Mouse (Mus musculus): ENCODE results near the gene Fbxl15. TPM values are rescaled to one million over a fixed set of nuclear protein-coding genes. Genes with fewer than 3 reads are reported as not detected.
A peak's percentile ranks its signal among the peaks of the same experiment; 100 is the strongest.

Gene Fbxl15
- total RNA-seq, 4 experiments from 2014 or later, result 23.7 to 27.6 (median 25.1) TPM

DNA sequence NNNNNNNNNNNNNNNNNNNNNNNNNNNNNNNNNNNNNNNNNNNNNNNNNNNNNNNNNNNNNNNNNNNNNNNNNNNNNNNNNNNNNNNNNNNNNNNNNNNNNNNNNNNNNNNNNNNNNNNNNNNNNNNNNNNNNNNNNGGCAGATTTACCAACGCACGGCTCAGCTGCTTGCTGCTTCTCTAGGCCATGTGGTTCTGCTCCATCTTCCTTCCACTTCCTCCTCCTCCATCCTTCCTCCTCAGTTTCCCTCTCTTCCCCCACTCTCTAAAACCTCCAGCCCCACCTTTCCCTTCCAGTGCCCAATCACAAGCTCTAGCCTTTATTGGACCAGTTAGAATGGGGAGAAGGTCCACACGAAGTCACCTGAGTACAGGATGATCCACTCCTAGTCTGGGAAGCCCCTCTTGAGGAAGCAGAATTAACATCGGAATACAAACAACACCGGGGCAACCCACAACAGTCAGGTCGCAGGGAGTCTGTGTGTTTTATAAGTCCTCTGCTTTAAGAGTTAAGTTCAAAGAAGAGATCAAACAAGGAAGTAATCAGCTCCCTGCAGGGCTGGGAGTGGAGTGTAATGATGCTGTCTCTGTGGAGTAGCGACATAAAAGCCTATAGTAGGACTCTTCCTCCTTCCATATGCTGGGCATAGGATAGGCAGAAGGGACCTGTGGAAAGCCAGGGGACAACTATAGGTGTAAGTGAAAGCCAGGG is 16.9 kb downstream of the Fbxl15 start:
- DNase-seq (ENCODE audit: low spot score in 2 of 2), result no peak

GRCm38 (mm10) chr19:46347146-46347545 is 19.2 kb downstream of the Fbxl15 start:
- no peak for DNase-seq (ENCODE audit: low spot score in 2 of 2)

GRCm38 (mm10) chr19:46347936-46348668 is 20.1 kb downstream of the Fbxl15 start:
- DNase-seq (ENCODE audit: low spot score in 2 of 2), result no peak

DNA sequence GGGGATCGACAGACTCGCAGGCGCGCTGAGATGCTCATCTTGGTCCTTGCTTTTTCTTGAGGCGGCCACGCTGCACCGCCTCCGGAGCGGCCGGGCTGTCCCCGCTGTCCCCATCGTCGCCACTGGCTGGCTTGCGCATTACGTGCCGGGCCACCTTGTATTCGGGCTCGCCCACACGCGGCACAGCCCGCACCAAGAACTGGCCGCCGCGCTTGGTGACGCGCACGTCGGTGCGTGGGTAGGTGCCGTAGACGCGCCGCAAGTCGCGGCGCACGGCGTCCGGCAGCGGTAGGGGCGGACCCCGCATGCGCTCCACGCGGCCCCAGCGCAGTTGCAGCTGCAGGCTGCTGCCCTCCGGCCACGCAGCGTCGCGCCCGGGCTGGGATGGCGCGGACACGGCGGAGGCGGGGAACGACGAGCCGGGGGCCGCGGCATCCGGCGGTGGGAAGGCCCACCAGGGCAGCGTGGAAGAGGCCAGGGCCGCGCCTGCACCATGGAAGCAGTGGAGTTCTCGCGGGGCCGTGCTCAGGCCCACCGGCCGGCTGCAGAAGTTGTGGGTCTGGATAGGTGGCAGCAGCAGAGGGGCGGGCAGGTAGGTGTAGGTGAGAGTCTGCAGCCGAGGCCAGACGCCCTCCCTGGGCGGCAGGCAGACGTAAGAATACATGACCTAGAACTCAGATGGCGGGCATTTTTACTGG is 20.9 kb downstream of the Fbxl15 start:
- peak; percentile 75 to 95 for DNase-seq (ENCODE audit: low spot score in 2 of 2)

DNA sequence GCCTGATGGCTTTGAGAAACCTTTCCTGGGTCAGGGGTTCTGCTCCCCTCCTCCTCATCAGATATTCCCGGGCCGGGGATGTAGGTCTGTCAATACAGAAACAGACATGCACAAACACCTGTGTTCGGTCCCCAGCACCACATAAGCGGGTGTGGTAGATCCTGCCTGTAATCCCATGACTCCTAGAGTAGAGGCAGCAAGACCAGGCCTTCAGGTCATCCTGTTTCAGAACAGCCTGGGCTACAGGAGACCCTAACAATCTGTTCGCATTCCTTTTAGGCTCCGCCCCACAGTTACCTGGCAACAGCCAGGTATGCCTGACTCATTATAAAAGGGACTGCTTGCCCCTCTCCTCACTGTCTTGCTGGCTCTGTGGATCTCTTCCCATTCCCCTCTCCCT is 21.6 kb downstream of the Fbxl15 start:
- no peak for DNase-seq (ENCODE audit: low spot score in 2 of 2)

DNA sequence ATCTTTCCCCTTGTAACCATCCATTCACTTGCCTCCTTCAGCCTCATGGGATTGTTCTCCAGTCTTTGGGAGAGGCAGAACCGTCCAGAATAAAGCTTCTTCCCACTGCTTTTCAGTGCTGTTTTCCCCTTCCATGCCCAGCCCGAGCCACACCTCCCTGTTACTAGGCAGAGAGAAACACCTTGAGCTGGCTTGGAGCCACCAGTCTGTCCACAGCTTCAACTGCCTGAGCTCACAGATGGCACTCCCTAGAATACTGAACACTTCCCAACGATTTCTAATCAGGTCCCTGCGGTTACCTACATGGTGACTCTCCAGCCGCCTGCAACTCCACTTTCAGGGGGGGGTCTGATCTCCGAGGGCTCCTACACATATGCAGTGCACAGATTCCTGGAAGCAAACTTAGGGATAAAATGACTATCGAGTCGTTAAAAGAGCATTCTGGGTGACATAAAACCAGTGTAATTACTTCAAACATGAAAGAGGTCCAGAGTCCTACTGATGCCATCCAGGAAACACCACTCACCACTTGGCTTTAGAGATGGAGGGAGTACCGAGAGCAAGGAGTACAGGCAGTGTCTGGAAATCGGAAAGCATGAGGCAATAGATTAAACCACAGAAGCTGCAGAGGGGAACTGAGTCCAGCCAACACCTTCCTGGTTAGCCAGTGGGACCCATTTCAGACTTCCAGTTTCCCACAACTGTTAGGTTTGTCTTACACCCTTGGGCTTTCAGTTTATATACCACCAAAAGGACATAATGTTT is 22.4 kb downstream of the Fbxl15 start, which contains the start of gene 2310034G01Rik:
Gene 2310034G01Rik, minus strand, starts transcription at position 135 of the 765 bp plus-strand sequence.
- DNase-seq (ENCODE audit: low spot score in 2 of 2), result no peak

DNA sequence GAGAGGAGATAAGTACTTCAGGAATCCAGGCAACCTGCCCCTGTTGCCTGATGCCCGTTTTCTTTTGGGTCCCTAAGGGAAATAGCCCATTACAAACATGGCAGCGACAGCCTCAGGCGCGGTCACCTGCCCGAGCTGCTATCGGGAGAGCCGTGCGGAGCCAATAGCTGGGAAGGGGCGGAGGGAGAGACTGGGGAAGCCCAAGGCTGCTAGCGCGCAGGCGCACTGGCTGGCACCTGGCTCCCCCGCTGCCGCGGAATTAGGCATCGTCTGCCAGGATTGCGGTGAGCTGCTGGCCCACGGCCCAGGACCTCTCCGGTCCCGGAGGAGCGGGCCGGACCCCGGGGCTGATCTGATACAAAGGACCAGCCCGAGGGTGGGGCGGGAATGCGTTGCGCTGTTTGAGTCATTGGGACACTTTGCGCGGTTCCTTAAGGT is 28.7 kb downstream of the Fbxl15 start:
- DNase-seq (ENCODE audit: low spot score in 2 of 2), result peak; percentile 76 to 92

DNA sequence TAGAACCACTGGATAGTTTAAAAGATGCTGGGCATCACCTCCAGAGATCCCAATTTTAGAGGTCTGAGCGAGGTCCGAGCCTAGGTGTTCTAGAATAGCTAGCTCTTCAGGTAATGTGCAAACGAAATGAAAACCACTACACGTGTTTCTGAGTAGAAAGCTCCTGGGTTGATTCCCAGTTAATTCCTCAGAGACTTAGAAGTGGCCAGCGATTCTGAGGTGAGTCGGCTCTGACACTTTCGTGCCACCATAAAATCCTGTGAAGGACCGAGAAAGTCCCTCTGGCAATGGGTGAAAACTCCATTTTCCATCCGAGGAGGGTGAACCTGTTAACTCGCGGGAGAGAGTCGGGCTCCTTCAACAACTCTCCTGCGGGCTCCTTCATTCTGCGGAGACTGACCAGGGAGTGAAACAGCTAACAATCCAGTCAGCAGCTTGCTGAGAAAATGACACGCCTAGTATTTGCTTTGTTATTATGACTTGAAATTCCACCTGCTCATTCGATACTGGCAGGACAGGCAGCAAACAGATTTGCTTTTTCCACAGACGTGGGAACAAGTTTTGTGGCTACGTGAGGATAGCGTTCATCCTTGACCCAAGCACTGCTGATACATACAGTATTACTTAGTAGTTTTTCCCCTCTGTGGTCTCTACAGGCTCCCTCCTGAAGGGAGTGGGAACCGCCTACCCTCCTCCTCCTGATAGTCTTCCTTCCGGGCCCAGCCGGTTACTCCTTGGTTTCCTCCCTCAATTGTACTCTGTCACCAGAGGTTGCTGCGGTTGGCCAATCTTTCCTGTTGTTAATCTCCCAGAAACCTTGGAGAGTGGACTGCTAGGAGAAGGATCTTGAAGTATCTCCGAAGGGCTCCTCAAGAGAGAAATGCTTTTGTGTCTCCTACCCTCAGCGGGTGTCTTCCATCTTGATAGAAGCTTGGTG is 29.6 kb downstream of the Fbxl15 start:
- DNase-seq (ENCODE audit: low spot score in 2 of 2), result no peak

GRCm38 (mm10) chr19:46358381-46358780 is 30.4 kb downstream of the Fbxl15 start:
- DNase-seq (ENCODE audit: low spot score in 2 of 2), result no peak

DNA sequence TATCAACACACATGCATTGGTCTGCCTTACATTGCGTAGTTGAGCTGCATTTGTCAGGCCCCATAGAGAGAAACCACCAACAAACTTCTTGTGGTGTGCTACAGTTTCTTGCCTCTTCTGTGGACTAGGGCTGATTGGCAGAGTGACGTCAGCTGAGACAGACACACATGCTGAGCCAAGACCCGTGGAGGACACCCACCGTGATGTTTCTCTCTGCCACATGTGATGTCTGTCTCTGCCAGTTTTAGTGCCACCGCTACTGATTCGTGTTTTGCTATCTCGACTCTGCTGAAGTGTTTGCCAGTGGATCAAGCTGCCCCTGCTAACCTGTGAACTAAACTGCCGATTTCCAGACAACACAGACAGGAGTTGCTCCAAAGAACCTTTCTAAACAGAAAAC is 34.1 kb downstream of the Fbxl15 start:
- no peak for DNase-seq (ENCODE audit: low spot score in 2 of 2)

- DNase-seq (ENCODE audit: low spot score in 2 of 2), result no peak
These were observed 35.5 kb downstream of the Fbxl15 start for GRCm38 (mm10) chr19:46363294-46364009.

GRCm38 (mm10) chr19:46367798-46368590 is 40.0 kb downstream of the Fbxl15 start:
- peak; percentile 52 to 64 for DNase-seq (ENCODE audit: low spot score in 2 of 2)

DNA sequence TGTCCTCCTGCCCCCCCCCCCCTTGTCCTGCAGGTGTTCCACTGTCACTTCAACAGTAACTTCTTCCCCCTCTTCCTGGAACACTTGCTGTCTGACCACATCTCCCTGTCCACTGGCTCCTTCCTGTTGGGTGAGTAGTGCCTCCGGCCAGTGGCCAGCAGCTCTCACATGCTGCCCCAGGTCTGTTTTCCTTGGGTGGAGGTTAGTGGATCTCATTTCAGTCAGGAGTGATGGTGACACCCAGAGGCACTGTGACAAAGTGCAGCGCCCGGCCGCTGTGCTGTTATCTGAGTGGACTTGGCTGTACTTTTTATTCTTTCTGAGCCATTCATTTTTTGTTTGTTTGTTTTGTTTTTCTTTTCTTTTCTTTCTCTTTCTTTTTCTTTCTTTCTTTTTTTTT is 41.2 kb downstream of the Fbxl15 start:
- DNase-seq (ENCODE audit: low spot score in 2 of 2), result peak; percentile 39 to 42

- peak in 1 of 2 experiments; percentile 24 for DNase-seq (ENCODE audit: low spot score in 2 of 2)
These were observed 46.6 kb downstream of the Fbxl15 start for GRCm38 (mm10) chr19:46374477-46375088.

GRCm38 (mm10) chr19:46375489-46375888 is 47.5 kb downstream of the Fbxl15 start:
- peak in 1 of 2 experiments; percentile 42 for DNase-seq (ENCODE audit: low spot score in 2 of 2)

- no peak for DNase-seq (ENCODE audit: low spot score in 2 of 2)
These were observed 47.9 kb downstream of the Fbxl15 start for GRCm38 (mm10) chr19:46375891-46376290.
